Mouse (Mus musculus): ENCODE measurements at regions not wholly inside any gene's neighbourhood (a gene's known extent, or its start where the extent isn't known, plus 50 kb on each side); places are given as distances from the start of the nearest gene placed in this dataset.

DNA sequence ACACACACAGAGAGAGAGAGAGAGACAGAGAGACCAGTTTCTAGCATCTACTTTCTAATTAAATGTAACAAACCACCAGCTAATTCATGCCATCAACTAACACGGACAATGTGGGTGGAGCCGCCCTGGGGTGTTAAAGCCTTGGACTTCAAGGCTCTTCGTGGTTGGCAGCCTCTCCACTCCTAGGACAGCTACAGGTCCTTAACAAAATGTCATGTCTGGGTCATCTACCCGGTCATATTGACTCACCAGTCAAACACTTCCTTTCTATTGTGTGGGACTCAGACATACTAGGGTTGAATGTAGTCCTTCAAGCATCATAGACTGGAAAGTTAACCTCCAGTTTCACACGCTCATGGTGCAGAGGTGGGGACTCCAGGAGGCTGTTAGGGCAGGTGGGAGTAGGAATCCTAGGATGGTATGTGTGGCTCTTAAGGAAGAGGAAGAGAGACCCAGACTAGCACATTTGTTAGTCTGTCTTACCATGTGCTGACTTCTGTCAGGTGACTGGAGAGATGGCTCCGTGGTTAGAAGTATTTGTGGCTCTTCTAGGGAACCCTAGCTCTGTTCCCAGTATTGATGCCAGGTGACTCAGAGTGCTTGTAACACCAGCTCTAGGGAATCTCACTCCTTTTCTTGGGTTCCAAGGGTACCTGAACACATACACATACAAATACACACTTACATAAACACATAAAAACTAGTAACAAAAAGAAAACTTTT lies 155.7 kb upstream of the Rreb1 start:
- Histone ChIP-seq H3K9ac (no peak overlapping the region), H3K4me2 (no peak overlapping the region), H3K4me3 (no peak overlapping the region), H3K9me3 (no peaks in the 10 kb centered on the region), H3K4me1 (peaks cover 31% of the 10 kb centered on the region), H3K27me3 (replicated peaks) (no peaks in the 10 kb centered on the region), H3K27ac (replicated peaks) (no peak overlapping the region), H3K36me3 (no peaks in the 10 kb centered on the region)
- no peak for ATAC-seq (ENCODE audit: extremely low read depth, insufficient number of reproducible peaks, low FRiP score, low TSS enrichment)
- 59% methylated on average over 6 of the region's 6 CpGs for WGBS

DNA sequence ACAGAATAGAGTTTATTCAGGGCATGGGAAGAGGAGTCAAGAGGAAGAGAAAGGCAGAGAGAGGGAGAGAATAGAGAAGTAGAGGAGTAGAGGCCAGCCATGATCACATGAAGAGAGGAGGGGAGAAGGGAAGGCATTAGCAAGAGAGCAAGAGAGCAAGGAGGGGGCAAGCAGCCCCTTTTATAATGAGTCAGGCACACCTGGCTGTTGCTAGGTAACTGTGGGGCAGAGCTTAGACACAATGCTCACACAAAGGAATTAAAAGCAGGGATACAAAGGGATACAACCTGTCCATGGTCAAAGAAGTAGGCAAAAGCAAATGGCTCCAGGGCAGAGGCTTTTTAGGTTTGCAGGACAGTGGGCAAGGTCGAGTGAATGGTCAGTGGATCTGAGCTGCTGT lies 153.5 kb upstream of the Rreb1 start:
- no peak for ATAC-seq (ENCODE audit: extremely low read depth, insufficient number of reproducible peaks, low FRiP score, low TSS enrichment)
- H3K36me3 ChIP-seq: no peaks in the 10 kb centered on the region
- WGBS: 66% methylated on average over 1 of the region's 1 CpGs

DNA sequence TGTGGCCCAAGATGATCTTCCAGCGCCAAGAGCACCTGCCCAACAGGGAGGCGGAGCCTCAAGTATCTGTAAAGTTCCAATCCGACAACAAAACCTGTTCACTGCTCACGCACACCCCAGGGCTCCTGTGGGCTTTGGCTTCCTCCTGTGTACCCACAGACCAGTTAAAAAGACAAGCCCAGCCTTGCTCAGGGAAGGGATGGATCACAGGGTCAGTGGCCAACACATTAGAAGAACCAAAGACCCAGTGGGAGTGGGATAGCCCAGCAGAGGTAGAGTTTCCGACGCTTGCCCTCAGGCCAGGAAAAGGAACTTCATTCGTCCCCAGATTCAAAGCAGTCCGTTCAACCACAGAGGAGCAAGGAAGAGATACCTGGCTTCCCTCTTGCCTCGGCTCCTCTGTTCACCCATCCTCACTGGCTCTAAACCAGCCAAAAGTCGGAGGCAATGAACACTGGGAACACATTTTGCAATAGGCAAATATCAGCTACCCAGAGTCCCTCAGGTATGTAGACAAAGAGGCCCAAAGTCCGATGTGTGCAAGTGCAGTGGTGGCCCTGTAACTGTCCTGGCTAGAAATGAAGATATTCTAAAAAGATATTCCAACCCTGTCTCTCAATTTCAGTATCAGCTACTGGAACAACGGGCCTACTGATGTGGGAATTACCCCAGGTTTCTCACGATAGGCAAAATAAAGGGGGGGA lies 152.5 kb upstream of the Rreb1 start:
- no peak overlapping the region for H3K4me3 ChIP-seq
- H3K9ac ChIP-seq: no peak overlapping the region
- no peaks in the 10 kb centered on the region for H3K36me3 ChIP-seq
- H3K27me3 ChIP-seq (replicated peaks): no peaks in the 10 kb centered on the region
- H3K4me1 ChIP-seq: peaks cover 43% of the 10 kb centered on the region
- 84% methylated on average over 13 of the region's 13 CpGs for WGBS
- H3K27ac ChIP-seq (replicated peaks): no peak overlapping the region
- H3K9me3 ChIP-seq: no peaks in the 10 kb centered on the region
- no peak overlapping the region for H3K4me2 ChIP-seq
- no peak for ATAC-seq (ENCODE audit: extremely low read depth, insufficient number of reproducible peaks, low FRiP score, low TSS enrichment)

More for the DNA sequence above, 153.5 kb upstream of the Rreb1 start:
- H3K4me1 ChIP-seq: peaks cover 52% of the 10 kb centered on the region
- H3K9ac ChIP-seq: no peak overlapping the region
- no peak overlapping the region for H3K4me2 ChIP-seq
- no peaks in the 10 kb centered on the region for H3K27me3 ChIP-seq (replicated peaks)
- H3K27ac ChIP-seq (replicated peaks): no peak overlapping the region
- no peaks in the 10 kb centered on the region for H3K9me3 ChIP-seq
- no peak overlapping the region for H3K4me3 ChIP-seq

DNA sequence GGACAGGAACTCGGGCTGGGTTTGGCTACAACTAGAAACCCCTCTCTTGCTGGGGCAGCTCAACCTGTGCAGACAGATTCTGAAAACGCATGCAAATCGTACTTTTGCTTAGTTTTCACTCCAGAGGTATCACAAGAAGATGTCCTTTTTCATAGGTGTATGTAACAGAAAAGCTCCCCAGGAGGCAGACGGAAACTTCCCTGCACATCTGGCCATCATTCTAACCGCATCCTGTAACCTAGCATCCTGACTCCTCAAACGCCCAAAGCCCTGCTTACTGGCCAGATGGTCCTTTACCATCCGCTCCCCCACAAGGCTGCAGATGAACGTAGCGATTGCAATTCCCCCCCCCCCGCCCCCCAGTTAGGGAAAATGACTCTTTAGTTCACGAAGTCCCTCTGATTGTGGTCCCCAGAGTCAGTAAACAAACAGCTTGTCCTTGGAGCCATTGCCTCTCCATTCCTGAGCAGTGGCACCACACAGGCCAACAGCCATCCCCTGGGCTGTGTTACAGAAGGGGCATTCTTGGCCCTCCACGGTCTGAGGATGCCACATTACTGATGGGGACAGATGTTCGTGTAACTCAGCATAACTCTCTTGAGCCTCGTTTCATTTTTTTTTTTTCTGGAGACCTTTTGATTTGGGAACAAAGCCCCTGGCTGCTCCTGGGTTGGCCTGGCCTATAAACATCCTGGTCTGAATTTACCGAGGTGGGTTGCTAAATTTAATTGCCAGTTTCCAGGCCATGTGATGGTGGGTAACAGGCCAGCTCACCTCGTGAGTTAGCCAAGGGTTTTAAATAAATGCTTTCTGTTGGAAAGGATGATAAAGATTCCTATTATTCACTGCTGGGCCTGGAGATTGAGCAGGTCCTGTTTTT lies 149.6 kb upstream of the Rreb1 start:
- WGBS: 59% methylated on average over 16 of the region's 16 CpGs
- peaks cover 8% of the 10 kb centered on the region; the same call in 1 of the 2 replicates for H3K9me3 ChIP-seq
- ATAC-seq (ENCODE audit: extremely low read depth, insufficient number of reproducible peaks, low FRiP score, low TSS enrichment): no peak

DNA sequence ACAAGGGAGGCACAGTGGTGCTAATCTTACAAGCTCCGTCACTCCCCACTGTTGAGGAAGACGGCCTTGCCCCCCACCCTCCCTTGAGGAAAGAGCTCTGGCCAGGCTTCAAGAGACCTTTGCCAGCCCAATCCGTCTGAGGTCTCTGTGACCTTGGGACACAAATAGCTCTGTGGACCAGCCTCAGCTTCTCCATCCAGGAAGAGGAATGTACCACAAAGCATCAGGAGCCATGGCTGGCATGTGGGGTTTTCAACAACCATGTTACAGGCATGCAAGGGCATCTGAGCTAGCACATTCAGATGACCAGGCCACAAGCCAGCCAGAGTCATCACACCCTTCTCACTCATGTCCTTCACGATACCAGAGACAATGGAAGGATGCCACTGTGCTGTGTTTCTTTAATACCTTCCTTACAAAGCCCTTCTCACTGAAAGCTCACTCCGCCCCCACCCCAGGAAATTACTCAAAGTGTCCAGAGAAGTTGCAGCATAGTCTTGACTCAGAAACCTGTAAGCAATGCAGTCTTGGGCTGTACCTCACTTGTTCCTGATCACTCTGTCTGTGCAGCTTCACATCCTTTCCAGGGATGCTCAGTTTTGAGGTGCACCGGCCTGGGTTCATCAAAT lies 148.8 kb upstream of the Rreb1 start:
- Histone ChIP-seq H3K9me3 (peaks cover 8% of the 10 kb centered on the region; the same call in 1 of the 2 replicates), H3K4me3 (no peak overlapping the region), H3K27ac (replicated peaks) (peak overlapping the region; percentile 78), H3K4me2 (no peak overlapping the region), H3K36me3 (no peaks in the 10 kb centered on the region), H3K27me3 (replicated peaks) (no peaks in the 10 kb centered on the region), H3K4me1 (peaks cover 26% of the 10 kb centered on the region), H3K9ac (no peak overlapping the region)
- WGBS: 32% methylated on average over 6 of the region's 6 CpGs
- ATAC-seq (ENCODE audit: extremely low read depth, insufficient number of reproducible peaks, low FRiP score, low TSS enrichment): peak; percentile 19; the same call in 1 of the 2 replicates

More for the DNA sequence above, 149.6 kb upstream of the Rreb1 start:
- Histone ChIP-seq H3K4me3 (no peak overlapping the region), H3K27ac (replicated peaks) (peak overlapping the region; percentile 78), H3K4me1 (peaks cover 26% of the 10 kb centered on the region), H3K27me3 (replicated peaks) (no peaks in the 10 kb centered on the region), H3K36me3 (no peaks in the 10 kb centered on the region), H3K4me2 (no peak overlapping the region), H3K9ac (peak overlapping the region; percentile 5; the same call in 1 of the 2 replicates)

DNA sequence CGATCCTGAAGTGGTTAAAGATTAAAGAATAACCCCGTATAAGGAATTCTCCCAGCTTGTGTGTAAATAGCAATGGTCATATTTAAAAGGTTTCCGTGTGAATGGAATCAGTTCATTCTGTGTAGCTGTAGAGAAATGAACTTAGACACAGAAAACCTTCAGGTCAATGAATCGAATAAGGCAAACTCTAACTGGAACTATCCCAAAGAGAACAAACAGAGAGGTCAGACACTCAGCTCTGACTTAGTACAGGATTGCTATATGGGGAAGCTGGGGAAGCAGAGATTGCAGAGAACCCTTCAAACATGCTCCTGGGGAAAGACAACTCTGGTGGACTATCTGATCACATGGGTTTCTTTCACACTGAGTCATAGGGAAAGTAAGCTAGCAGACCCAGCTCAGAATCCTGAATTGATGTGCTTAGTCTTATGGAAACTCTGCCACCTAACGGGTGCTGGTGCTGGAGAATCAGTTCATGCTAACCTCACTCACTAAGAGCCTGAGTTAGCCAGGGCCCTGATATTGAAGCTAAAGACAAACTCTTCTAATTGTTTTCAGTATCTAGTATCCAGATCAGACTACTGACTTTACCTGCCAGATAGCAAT lies 145.3 kb upstream of the Rreb1 start:
- Histone ChIP-seq H3K27me3 (replicated peaks) (no peaks in the 10 kb centered on the region), H3K4me3 (no peak overlapping the region), H3K4me1 (peaks cover 27% of the 10 kb centered on the region), H3K9ac (no peak overlapping the region), H3K36me3 (no peaks in the 10 kb centered on the region), H3K27ac (replicated peaks) (no peak overlapping the region), H3K9me3 (peaks cover 8% of the 10 kb centered on the region; the same call in 1 of the 2 replicates), H3K4me2 (no peak overlapping the region)
- no peak for ATAC-seq (ENCODE audit: extremely low read depth, insufficient number of reproducible peaks, low FRiP score, low TSS enrichment)
- 82% methylated on average over 5 of the region's 5 CpGs for WGBS

DNA sequence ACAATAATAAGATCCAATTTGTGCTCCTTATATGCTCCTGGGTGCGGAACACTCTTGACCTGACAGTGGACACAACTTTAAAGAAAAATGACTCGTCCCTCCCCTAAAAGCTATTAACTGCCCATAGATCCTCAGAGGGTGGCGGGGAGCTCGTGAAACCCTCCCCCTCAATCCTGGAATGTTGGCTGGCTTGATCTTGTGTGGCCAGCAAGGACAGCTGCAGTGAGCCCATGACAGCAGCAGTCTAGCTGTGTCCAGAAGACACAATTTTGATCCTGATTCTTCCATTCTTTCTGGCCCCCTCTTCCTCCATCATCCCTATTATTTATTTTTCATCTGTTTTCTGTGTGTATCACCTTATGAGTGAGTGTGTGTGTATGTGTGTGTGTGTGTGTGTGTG lies 141.8 kb upstream of the Rreb1 start:
- ATAC-seq (ENCODE audit: extremely low read depth, insufficient number of reproducible peaks, low FRiP score, low TSS enrichment): no peak
- Histone ChIP-seq H3K27ac (replicated peaks) (no peak overlapping the region), H3K4me2 (no peak overlapping the region), H3K4me3 (no peak overlapping the region), H3K4me1 (peaks cover 25% of the 10 kb centered on the region), H3K9me3 (peaks cover 8% of the 10 kb centered on the region; the same call in 1 of the 2 replicates), H3K9ac (no peak overlapping the region), H3K27me3 (replicated peaks) (no peaks in the 10 kb centered on the region), H3K36me3 (no peaks in the 10 kb centered on the region)
- 64% methylated on average over 4 of the region's 4 CpGs for WGBS

DNA sequence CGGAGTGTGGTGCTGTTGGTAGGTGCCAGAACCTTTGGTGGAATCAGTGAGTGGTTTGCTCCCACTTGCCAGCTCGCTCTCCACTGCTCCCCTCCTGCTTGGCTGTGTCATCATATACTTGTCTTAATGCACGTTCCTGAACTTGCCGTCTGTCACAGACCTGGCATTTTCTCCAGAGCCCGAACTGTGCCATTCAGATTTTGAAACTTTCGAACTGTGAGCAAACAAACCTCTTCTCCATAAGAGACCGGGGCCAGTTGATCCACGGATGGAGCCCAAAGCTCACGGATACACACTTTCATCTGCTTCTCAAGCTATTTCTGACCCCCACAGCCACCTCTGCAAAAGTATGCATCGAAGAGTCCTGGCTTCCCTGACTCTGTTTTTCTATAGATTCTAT lies 141.0 kb upstream of the Rreb1 start:
- H3K4me1 ChIP-seq: peaks cover 25% of the 10 kb centered on the region
- no peaks in the 10 kb centered on the region for H3K27me3 ChIP-seq (replicated peaks)
- 0 out of 2 replicates have a peak, but pooled peaks cover 5% of the 10 kb centered on the region for H3K9me3 ChIP-seq
- no peak for ATAC-seq (ENCODE audit: extremely low read depth, insufficient number of reproducible peaks, low FRiP score, low TSS enrichment)
- no peak overlapping the region for H3K4me3 ChIP-seq
- no peak overlapping the region for H3K4me2 ChIP-seq
- no peaks in the 10 kb centered on the region for H3K36me3 ChIP-seq
- WGBS: 83% methylated on average over 10 of the region's 10 CpGs
- H3K27ac ChIP-seq (replicated peaks): no peak overlapping the region
- H3K9ac ChIP-seq: no peak overlapping the region

DNA sequence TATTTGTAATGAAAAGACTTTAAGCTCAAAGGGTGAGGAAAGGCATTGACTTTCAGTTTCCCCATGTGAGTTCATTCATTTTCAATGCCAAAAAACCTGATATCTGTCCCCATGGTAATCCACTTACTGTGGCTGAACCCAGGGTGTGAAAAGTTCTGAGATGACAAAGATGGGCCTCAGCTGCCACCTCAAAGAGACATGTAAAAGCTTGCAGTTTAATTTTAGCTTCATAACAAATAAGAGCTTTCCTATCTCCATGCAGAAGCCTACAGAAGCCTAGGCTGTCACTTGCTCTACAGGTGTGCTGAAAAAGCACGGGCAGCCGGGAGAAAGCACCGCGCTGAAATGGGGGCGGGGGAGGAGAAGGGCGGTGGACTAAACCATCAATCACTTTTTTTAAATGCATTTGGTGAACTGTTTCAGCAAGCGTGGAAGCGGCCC lies 140.1 kb upstream of the Rreb1 start:
- H3K27me3 ChIP-seq (replicated peaks): no peaks in the 10 kb centered on the region
- peaks cover 25% of the 10 kb centered on the region for H3K4me1 ChIP-seq
- WGBS: 26% methylated on average over 8 of the region's 8 CpGs
- H3K4me2 ChIP-seq: no peak overlapping the region
- no peaks in the 10 kb centered on the region for H3K36me3 ChIP-seq
- no peak for ATAC-seq (ENCODE audit: extremely low read depth, insufficient number of reproducible peaks, low FRiP score, low TSS enrichment)
- no peaks in the 10 kb centered on the region for H3K9me3 ChIP-seq
- H3K27ac ChIP-seq (replicated peaks): peak overlapping the region; percentile 13; the same call in 1 of the 2 replicates
- no peak overlapping the region for H3K9ac ChIP-seq
- no peak overlapping the region for H3K4me3 ChIP-seq

DNA sequence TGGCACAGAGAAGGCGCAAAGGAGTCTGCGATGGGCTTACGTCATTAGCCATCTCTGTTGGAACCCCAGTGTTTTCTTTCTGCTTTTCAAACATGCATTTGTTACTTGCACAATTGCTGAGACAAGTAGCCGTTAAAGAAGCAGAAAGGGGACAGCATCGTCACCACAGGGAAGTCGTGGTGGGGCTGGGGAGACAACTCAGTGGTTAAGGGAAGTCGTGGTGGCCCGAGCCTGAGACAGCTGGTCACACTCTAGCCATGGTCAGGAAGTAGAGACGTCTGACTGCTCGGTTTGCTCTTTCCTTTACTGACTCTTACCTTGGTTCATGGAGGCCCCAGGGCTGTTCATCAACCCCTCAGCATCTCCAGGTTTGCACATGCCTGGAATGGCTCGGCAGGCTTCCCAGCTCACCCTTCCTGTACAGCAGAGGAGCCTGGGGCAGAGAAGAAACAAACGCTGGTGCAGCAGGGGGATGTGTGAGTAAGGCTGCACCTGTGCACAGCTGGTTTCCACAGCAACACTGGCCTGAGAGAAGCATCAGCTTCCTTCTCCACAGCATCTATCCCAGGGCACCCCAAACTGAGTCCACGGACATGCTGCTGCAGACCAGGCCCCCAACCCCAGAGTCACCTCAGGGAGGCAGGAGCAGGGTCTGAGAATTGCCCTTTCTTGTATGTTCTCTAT lies 135.6 kb upstream of the Rreb1 start:
- 72% methylated on average over 13 of the region's 13 CpGs for WGBS
- no peak for ATAC-seq (ENCODE audit: extremely low read depth, insufficient number of reproducible peaks, low FRiP score, low TSS enrichment)
- H3K9me3 ChIP-seq: no peaks in the 10 kb centered on the region
- no peak overlapping the region for H3K27ac ChIP-seq (replicated peaks)
- no peaks in the 10 kb centered on the region for H3K27me3 ChIP-seq (replicated peaks)
- no peaks in the 10 kb centered on the region for H3K36me3 ChIP-seq
- H3K4me1 ChIP-seq: peaks cover 34% of the 10 kb centered on the region
- no peak overlapping the region for H3K4me2 ChIP-seq
- no peak overlapping the region for H3K9ac ChIP-seq
- no peak overlapping the region for H3K4me3 ChIP-seq
